Mouse (Mus musculus) CH12.LX (cell line): Measurements from ENCODE around the gene Gm43191. TPM values are rescaled to one million over a fixed set of nuclear protein-coding genes. Genes with fewer than 3 reads are reported as not detected.

ENCODE experiments used
- DNase-seq: peaks from one replicate; pipeline ENCODE4 v3.0.0-alpha.2; 2013; ENCODE audit errors: extremely low read depth
- H3K27ac ChIP-seq: 2 replicates; pipeline ENCODE4 v1.5.1; 2012; ENCODE audit warnings: low read depth, mild to moderate bottlenecking, control low read depth, moderate library complexity; ENCODE audit not compliant: insufficient read depth
- H3K27me3 ChIP-seq: replicated peaks from 2 replicates; pipeline ENCODE3; 2012; ENCODE audit warnings: inconsistent platforms
- H3K36me3 ChIP-seq, 2 experiments: replicated peaks in 1 of 2; 2 replicates each; pipeline versions ENCODE3 to v1.6.1; 2012; ENCODE audit warnings: inconsistent platforms in 1 of 2, low read length in 1 of 2, mild to moderate bottlenecking in 1 of 2, mixed read lengths in 1 of 2, moderate library complexity in 1 of 2; ENCODE audit not compliant: control insufficient read depth in 1 of 2, insufficient read depth in 1 of 2
- H3K4me1 ChIP-seq, 2 experiments: 2 replicates each; pipeline ENCODE4 v1.6.1; 2012; ENCODE audit warnings: inconsistent platforms in 1 of 2, moderate library complexity in 1 of 2; ENCODE audit not compliant: insufficient read depth in 2 of 2, control insufficient read depth in 1 of 2
- H3K4me2 ChIP-seq: 2 replicates; pipeline ENCODE4 v1.6.1; 2012; ENCODE audit warnings: low read depth, mild to moderate bottlenecking, control low read depth; ENCODE audit not compliant: poor library complexity, insufficient read depth, severe bottlenecking
- H3K4me3 ChIP-seq, 3 experiments: fragments of 150-350 bp in 1 of 3; sonication (generic) in 1 of 3; replicated peaks in 1 of 3; 2 replicates each; pipeline versions ENCODE3 to v1.5.1; 2011 to 2012; ENCODE audit warnings: low read depth in 2 of 3, low read length in 2 of 3, mild to moderate bottlenecking in 2 of 3, moderate library complexity in 2 of 3, control low read depth in 1 of 3, improper control_type of control experiment in 1 of 3, inconsistent platforms in 1 of 3, mixed read lengths in 1 of 3; ENCODE audit not compliant: poor library complexity in 1 of 3
- H3K79me2 ChIP-seq: replicated peaks from 2 replicates; pipeline ENCODE4 v1.6.1; 2012; ENCODE audit warnings: mild to moderate bottlenecking, moderate library complexity; ENCODE audit not compliant: control insufficient read depth, poor library complexity, insufficient read depth, severe bottlenecking; ENCODE audit errors: extremely low read depth
- H3K9ac ChIP-seq: 2 replicates; pipeline ENCODE4 v1.6.1; 2012; ENCODE audit warnings: low read depth, mild to moderate bottlenecking, control low read depth, moderate library complexity; ENCODE audit not compliant: insufficient read depth
- H3K9me3 ChIP-seq: replicated peaks from 2 replicates; pipeline ENCODE3; 2012; ENCODE audit warnings: low read length, inconsistent platforms, mixed read lengths
- EP300 ChIP-seq: IDR thresholded peaks from 2 replicates; pipeline ENCODE4 v1.6.1; 2011; ENCODE audit warnings: low read length, improper control_type of control experiment
- GABPA ChIP-seq: IDR thresholded peaks from 2 replicates; pipeline ENCODE4 v1.6.1; 2012; ENCODE audit warnings: low read depth, low read length, improper control_type of control experiment, inconsistent platforms; ENCODE audit not compliant: insufficient replicate concordance
- HCFC1 ChIP-seq: IDR thresholded peaks from 2 replicates; pipeline ENCODE4 v1.6.1; 2012; ENCODE audit warnings: low read depth, mild to moderate bottlenecking, inconsistent platforms, low read length, improper control_type of control experiment
- JUND ChIP-seq: conservative IDR thresholded peaks from 2 replicates; pipeline ENCODE4 v1.6.1; 2011; ENCODE audit warnings: low read depth, low read length, improper control_type of control experiment
- MAZ ChIP-seq: IDR thresholded peaks from 2 replicates; pipeline ENCODE4 v1.6.1; 2012; ENCODE audit warnings: low read depth, mild to moderate bottlenecking, inconsistent platforms, low read length, improper control_type of control experiment, moderate library complexity
- MEF2A ChIP-seq: IDR thresholded peaks from 2 replicates; pipeline ENCODE4 v1.6.1; 2014; ENCODE audit warnings: low read depth, mild to moderate bottlenecking, inconsistent platforms, low read length, improper control_type of control experiment, borderline replicate concordance
- MXI1 ChIP-seq: IDR thresholded peaks from 2 replicates; pipeline ENCODE4 v1.6.1; 2011; ENCODE audit warnings: mild to moderate bottlenecking, low read depth, low read length, improper control_type of control experiment
- NELFE ChIP-seq: IDR thresholded peaks from 2 replicates; pipeline ENCODE4 v1.6.1; 2011; ENCODE audit warnings: low read depth, low read length, improper control_type of control experiment
- PAX5 ChIP-seq: IDR thresholded peaks from 2 replicates; pipeline ENCODE4 v1.6.1; 2012; ENCODE audit warnings: low read length, inconsistent platforms, mixed read lengths
- POLR2A ChIP-seq: IDR thresholded peaks from 2 replicates; pipeline ENCODE4 v1.6.1; 2011; ENCODE audit warnings: low read depth, mild to moderate bottlenecking, improper control_type of control experiment, low read length
- TCF12 ChIP-seq: IDR thresholded peaks from 2 replicates; pipeline ENCODE4 v1.6.1; 2014; ENCODE audit warnings: low read depth, mild to moderate bottlenecking, inconsistent platforms, low read length, improper control_type of control experiment
- USF1 ChIP-seq: IDR thresholded peaks from 2 replicates; pipeline ENCODE4 v1.6.1; 2014; ENCODE audit warnings: low read depth, mild to moderate bottlenecking, inconsistent platforms, low read length, improper control_type of control experiment
- USF2 ChIP-seq: conservative IDR thresholded peaks from 2 replicates; pipeline ENCODE4 v1.6.1; 2011; ENCODE audit warnings: low read depth, low read length, improper control_type of control experiment
- ZC3H11A ChIP-seq: IDR thresholded peaks from 2 replicates; pipeline ENCODE4 v1.6.1; 2012; ENCODE audit warnings: low read depth, mild to moderate bottlenecking, inconsistent platforms, low read length, improper control_type of control experiment
- ZMIZ1 ChIP-seq: IDR thresholded peaks from 2 replicates; pipeline ENCODE4 v1.6.1; 2012; ENCODE audit warnings: low read depth, mild to moderate bottlenecking, inconsistent platforms, low read length, improper control_type of control experiment
- dilution Hi-C: fragments of 300-500 bp; cut with MboI; formaldehyde crosslinking; loops from 2 replicates; pipeline ENCODE4 v1.14.3; 2020; ENCODE audit warnings: low sequenced_read_pairs; ENCODE audit not compliant: extremely low pct_unique_long_range_greater_than_20kb, extremely low pct_ligation_motif_present
- in situ Hi-C: fragments of 300-500 bp; cut with MboI; formaldehyde crosslinking; loops from 3 replicates; pipeline ENCODE4 v1.14.3; 2019; ENCODE audit warnings: low sequenced_read_pairs, low pct_ligation_motif_present, low pct_unique_long_range_greater_than_20kb, mixed read lengths
- polyA plus RNA-seq: library from polyadenylated mRNA; unstranded; fragments of >175 nt; gene quantifications from 2 replicates; pipeline ENCODE4 v1.2.1, GENCODE M21; 2012; ENCODE audit warnings: low read depth; ENCODE audit not compliant: insufficient read length
- total RNA-seq, 2 experiments: library from RNA; depleted of rRNA; stranded (reverse); fragments of 300-350 nt in 1 of 2; fragments of >200 nt in 1 of 2; gene quantifications; 2 replicates each; pipeline ENCODE4 v1.2.3; 2012 to 2014

Gm43191 gene
- total and polyA plus RNA-seq, 3 experiments, result 0.51 TPM; not detected in 2

DNA sequence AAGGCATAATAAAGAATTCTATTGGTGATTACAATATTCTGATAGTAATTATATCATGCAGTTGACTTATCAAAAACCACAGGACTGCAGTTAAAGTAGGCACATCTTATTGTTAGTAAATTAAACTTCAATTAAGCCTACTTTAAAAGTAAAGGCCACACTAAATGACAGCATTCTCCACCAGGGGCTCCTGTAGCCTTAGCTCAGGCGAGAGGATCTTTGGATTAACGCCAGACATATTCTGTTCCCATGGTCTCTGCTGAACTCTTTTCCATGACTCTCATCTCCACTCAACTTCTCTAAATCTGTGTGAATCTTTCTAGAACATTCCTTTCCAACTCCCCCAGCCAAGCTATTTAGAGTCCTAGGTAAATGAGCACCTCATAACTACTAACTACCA lies 17.7 kb upstream of the Gm43191 start:
- H3K79me2 ChIP-seq, result 0 out of 2 replicates have a peak, but pooled peaks cover 2% of the 10 kb centered on the region
- no peaks in the 10 kb centered on the region for H3K27me3 ChIP-seq
- no peak overlapping the region for H3K9ac ChIP-seq
- no peaks in the 10 kb centered on the region for H3K9me3 ChIP-seq
- dilution Hi-C loops, result no loop called here
- no peaks in the 10 kb centered on the region for H3K4me1 ChIP-seq
- no peak overlapping the region for H3K4me3 ChIP-seq
- in situ Hi-C loops, result no loop called here
- H3K27ac ChIP-seq, result no peak overlapping the region
- no peak overlapping the region for H3K4me2 ChIP-seq
- peaks cover 2 to 20% of the 10 kb centered on the region in 2 experiments for H3K36me3 ChIP-seq
- no peak for TF ChIP-seq USF1
- no peak for TF ChIP-seq EP300
- TF ChIP-seq NELFE, result no peak
- no peak for TF ChIP-seq MAZ
- no peak for TF ChIP-seq PAX5
- no peak for TF ChIP-seq JUND
- TF ChIP-seq TCF12, result no peak
- TF ChIP-seq USF2, result no peak
- DNase-seq, result no peak

GRCm38 (mm10) chr3:116695666-116695985 lies 14.6 kb upstream of the Gm43191 start:
- dilution Hi-C loops, result no loop called here
- H3K79me2 ChIP-seq, result no peaks in the 10 kb centered on the region
- TF ChIP-seq ZMIZ1 (no peak), POLR2A (no peak), GABPA (no peak), JUND (no peak), ZC3H11A (no peak), MEF2A (no peak)
- TF ChIP-seq, all 38 proteins: peak for 0
- H3K4me3 ChIP-seq, result no peak overlapping the region
- peaks cover 9 to 31% of the 10 kb centered on the region in 2 experiments for H3K36me3 ChIP-seq
- no peak overlapping the region for H3K9ac ChIP-seq
- H3K27ac ChIP-seq, result no peak overlapping the region
- H3K4me2 ChIP-seq, result no peak overlapping the region
- no peaks in the 10 kb centered on the region for H3K4me1 ChIP-seq
- H3K27me3 ChIP-seq, result no peaks in the 10 kb centered on the region
- in situ Hi-C loops, result no loop called here
- no peak for DNase-seq
- H3K9me3 ChIP-seq, result no peaks in the 10 kb centered on the region

DNA sequence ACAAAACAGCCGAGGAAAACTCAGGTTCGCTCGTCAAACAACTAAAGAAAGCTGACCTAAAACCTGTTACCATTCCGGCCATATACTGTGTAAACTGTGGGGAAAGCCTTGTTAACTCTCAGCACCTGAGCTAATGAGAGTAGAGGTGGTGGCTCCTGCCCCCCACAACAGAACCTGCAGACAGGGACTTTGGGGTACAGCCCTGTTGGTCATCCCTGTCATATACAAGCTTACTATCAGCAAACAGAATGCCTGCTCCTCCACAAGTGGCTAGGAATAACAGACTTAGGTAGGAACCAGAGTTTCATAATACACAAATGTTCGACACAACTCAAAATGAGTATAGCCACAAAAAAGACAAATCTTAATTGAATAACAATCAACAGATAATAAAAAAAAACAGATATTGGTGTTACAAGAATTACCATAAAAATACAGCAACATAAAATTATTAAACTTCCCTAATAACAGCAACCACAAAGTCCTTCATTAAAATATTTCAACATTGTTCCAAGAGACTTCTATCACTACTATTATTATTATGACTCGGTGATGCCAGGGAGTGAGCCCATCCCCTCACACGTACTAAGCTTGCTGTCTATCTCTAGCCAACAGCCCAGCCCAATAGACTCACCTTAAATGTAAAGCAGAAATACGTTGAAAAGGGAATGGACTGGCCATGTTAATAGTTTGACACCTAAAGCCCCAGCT lies 14.1 kb upstream of the Gm43191 start:
- Histone ChIP-seq H3K79me2 (no peaks in the 10 kb centered on the region), H3K27ac (no peak overlapping the region), H3K9ac (no peak overlapping the region), H3K36me3 (peaks cover 9 to 36% of the 10 kb centered on the region in 2 experiments), H3K27me3 (no peaks in the 10 kb centered on the region), H3K4me1 (no peaks in the 10 kb centered on the region), H3K9me3 (no peaks in the 10 kb centered on the region), H3K4me2 (no peak overlapping the region), H3K4me3 (no peak overlapping the region)
- in situ Hi-C loops (no loop called here), dilution Hi-C loops (no loop called here)
- DNase-seq, result no peak
- TF ChIP-seq MXI1 (no peak), JUND (no peak), HCFC1 (no peak), PAX5 (no peak)
